Mouse (Mus musculus) cerebellum, adult 8-10 months (tissue): ENCODE measurements at regions not wholly inside any gene's neighbourhood (a gene's known extent, or its start where the extent isn't known, plus 50 kb on each side); places are given as distances from the start of the nearest gene placed in this dataset.
"Not testable (repeated sequence)": the region's sequence is repeated elsewhere in the genome, so short reads cannot be mapped to it uniquely, and the experiment has no call there.

ENCODE experiments used
- DNase-seq: peaks from one replicate; pipeline ENCODE4 v3.0.0; 2022

DNA sequence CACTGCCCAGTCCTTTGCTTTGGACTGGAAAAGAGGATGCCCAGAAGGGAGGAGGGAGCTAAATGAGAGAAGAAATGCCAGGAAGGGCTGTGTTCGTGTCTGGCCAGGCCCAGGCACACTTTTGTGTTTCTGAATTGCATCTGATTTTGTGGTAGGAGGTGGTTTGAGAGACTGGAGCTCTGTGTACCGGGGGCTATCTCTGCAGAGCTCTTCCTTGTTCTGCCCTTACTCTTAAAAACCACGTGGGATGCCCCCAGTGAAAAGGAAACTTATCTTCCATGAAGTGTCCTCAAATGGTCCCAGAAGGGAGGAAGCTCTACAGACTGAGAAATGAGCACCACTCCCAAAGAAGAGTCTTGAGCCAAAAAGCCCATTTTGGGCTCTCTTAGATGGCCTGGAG is 106.0 kb upstream of the Gmds start:
- DNase-seq, result no peak

GRCm38 (mm10) chr13:32442025-32442424 is 103.5 kb upstream of the Gmds start:
- DNase-seq, result no peak

DNA sequence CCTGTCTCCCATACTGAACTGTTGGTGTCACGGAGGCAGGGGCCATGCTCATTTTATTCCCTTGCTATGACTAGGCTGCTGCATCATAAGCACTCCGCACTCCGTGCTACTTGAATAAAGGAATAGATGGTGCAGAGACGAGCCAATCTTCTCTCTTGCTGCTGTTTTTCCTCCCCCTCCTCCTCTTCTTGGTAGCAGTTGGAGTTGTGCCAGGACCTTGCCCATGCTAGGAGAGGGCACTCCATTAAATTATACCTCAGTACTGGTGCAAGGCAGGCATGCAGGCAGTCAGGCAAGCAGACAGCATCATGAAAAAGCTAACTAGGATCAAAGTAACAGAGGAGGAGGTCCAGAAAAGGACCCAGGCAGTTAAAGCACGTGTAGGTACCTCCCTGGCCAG is 96.6 kb upstream of the Gmds start:
- no peak for DNase-seq

GRCm38 (mm10) chr13:32428482-32428881 is 89.9 kb upstream of the Gmds start:
- DNase-seq, result no peak

DNA sequence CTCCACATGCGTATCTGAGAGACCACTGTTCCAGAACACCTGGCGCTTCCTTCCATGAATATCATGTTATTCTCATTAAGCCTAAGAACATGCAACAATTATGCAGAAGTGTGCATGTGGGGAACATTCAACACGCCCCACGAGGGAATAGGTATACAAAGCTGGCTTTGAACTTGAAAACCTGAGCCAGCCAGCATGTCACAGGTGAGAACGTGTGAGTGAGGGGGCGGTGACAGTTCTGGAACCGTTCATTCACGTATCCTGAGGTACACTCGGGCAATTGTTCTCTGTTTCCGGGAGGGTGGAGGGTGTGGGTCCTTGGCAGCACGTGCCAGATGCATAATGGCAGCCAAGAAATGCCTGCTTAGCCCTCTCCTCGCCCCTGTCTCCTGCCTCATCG is 88.4 kb upstream of the Gmds start:
- no peak for DNase-seq

GRCm38 (mm10) chr13:32426199-32426598 is 87.7 kb upstream of the Gmds start:
- DNase-seq, result no peak

DNA sequence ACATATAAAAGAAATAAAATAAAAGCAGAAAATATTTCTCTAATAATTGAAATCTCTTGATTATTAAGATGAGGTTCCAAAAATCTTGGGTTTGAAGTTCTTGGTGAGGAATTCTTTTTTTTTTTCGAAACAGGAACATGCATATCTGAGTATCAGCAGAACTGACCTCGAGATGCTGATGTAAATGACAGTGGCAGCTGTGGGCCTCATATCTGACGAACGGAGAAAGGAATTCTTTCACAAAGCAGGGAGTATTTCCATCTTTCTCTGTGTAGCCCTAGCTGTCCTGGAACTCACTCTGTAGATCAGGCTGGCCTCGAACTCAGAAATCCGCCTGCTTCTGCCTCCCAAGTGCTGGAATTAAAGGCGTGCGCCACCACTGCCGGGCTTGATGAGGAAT is 86.0 kb upstream of the Gmds start:
- DNase-seq, result not testable (repeated sequence)

DNA sequence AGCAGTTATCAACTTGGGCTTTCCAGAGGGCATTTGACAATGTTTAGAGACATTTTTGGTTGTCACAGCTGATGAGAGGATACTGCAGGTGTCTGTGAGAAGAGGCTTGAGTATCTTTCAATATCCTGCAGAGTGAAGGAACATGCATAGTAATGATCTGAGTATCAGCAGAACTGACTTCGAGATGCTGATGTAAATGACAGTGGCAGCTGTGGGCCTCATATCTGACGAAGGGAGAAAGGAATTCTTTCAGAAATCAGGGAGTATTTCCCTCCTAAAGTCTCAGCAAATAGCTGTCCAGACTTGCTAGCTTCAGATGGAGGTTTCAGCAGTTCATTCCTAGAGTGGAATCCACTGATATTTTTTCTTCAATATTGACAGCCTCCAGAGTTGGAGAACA is 83.9 kb upstream of the Gmds start:
- no peak for DNase-seq

DNA sequence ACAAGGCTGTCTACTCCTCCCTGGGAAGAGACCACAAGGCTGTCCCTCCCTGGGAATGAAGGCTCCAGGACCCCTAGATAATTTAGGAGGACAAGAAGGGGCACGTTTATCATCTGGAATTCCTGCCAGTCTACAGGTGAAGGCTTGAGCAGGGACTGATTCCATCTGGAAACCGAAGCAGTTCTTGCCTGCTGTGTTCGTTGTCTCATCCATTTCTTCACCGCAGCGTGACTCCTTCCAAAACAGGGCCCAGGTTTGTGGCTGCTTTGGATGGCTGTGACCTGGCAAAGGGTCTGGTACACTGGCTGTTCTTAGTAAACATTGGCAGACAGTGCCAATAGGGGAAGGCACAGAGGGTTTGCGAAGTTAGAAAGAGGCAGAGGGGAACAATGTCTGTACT is 80.8 kb upstream of the Gmds start:
- no peak for DNase-seq

- no peak for DNase-seq
Measured at GRCm38 (mm10) chr13:32418655-32419054, 80.1 kb upstream of the Gmds start.

DNA sequence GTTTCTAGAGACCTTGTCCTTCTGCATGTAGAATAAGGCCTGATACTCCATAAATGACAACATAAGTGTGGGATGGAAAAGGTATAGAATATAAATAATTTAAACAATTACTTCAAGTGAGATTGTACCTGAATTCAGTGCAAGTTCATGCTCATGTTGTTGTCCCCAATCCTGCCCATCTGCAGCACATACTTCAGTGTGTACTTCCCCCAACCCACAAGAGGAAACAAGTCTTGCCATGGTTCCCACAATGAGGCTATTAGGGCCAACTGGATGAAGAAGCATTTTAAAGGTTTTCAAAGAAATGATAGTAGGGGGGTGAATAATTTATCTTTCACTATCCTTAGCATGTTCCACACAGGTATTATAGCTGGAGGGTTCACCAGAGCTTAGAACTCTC is 79.4 kb upstream of the Gmds start:
- no peak for DNase-seq

- DNase-seq, result peak; percentile 41
Measured at GRCm38 (mm10) chr13:32411287-32411935, 72.9 kb upstream of the Gmds start.

DNA sequence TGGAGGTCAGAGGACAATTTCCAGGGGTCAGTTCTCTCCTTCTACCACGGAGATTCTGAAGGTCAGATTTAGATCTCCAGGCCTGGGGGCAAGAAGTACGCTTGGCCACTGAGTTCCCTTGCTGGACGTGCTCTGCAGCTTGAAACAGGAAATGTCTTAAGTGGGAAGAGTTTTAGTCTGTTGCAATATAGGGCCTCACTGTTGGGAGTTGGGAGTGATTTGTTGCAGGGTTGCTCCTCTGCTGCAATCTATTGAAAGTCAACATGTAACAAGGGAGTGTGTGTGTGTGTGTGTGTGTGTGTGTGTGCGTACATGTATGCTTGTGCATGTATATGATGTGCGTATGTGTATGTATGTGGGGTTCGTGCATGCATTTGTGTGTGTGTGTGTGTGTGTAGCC is 71.5 kb upstream of the Gmds start:
- no peak for DNase-seq

DNA sequence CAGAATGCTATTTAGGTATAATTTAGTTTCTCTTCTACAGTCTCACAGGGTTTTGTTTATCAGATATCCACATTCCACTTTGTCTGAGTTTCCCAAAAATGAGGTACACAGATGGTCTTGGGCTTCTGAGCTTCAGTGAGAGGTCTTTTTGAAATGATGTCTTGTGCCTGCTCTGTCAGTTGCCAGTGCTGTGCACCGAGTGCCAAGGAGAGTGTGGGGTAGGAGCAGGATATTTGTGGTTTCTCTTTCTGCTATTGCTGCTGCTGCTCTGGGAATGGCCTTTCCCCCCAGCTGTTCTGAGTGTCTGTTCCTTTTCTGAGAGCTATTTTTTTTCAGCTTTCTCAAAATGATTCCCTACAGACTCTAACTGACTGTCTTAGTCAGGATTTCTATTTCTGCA is 60.1 kb upstream of the Gmds start:
- no peak for DNase-seq
